Mouse (Mus musculus) heart, postnatal 0 days (tissue): ENCODE measurements around the gene Slc26a10. TPM values are rescaled to one million over a fixed set of nuclear protein-coding genes. Genes with fewer than 3 reads are reported as not detected.

Experiments
- ATAC-seq: fragments of 200-750 bp; cut with Nextera tagmentation; 2 replicates; pipeline ENCODE4 v1.8.0; 2017; ENCODE audit warnings: low read depth, moderate number of reproducible peaks, moderate library complexity; ENCODE audit not compliant: insufficient read depth
- DNase-seq: peaks from one replicate; pipeline ENCODE4 v3.0.0-alpha.2; 2016; ENCODE audit warnings: low spot score
- H3K27ac ChIP-seq: fragments of 300-500 bp; sonication (generic); 2 replicates; pipeline ENCODE4 v1.5.1; 2014; ENCODE audit warnings: low read depth, mild to moderate bottlenecking
- H3K27me3 ChIP-seq: fragments of 300-500 bp; sonication (generic); 2 replicates; pipeline ENCODE4 v1.6.1; 2014; ENCODE audit warnings: low read length, mixed read lengths; ENCODE audit not compliant: control insufficient read depth, insufficient read depth
- H3K36me3 ChIP-seq: fragments of 300-500 bp; sonication (generic); replicated peaks from 2 replicates; pipeline ENCODE4 v1.6.1; 2014; ENCODE audit warnings: low read length, mixed read lengths; ENCODE audit not compliant: control insufficient read depth, insufficient read depth
- H3K4me1 ChIP-seq: fragments of 300-500 bp; sonication (generic); 2 replicates; pipeline ENCODE4 v1.6.1; 2014; ENCODE audit warnings: antibody characterized with exemption; ENCODE audit not compliant: control insufficient read depth, insufficient read depth
- H3K4me2 ChIP-seq: fragments of 300-500 bp; sonication (generic); 2 replicates; pipeline ENCODE4 v1.6.1; 2014; ENCODE audit warnings: low read depth, mild to moderate bottlenecking, low read length, moderate library complexity
- H3K4me3 ChIP-seq: fragments of 300-500 bp; sonication (generic); 2 replicates; pipeline ENCODE4 v1.5.1; 2014; ENCODE audit warnings: low read depth, low read length
- H3K9ac ChIP-seq: fragments of 300-500 bp; sonication (generic); replicated peaks from 2 replicates; pipeline ENCODE4 v1.6.1; 2014; ENCODE audit warnings: low read depth, low read length, mixed read lengths
- H3K9me3 ChIP-seq: fragments of 300-500 bp; sonication (generic); replicated peaks from 2 replicates; pipeline ENCODE4 v1.6.1; 2016; ENCODE audit warnings: low read length; ENCODE audit not compliant: control insufficient read depth
- CTCF ChIP-seq: IDR thresholded peaks from 2 replicates; pipeline ENCODE4 v1.5.1; 2016; ENCODE audit warnings: antibody characterized with exemption, control low read depth, low read depth
- EP300 ChIP-seq: IDR thresholded peaks from 2 replicates; pipeline ENCODE4 v1.6.1; 2016; ENCODE audit warnings: antibody characterized with exemption, low read depth
- WGBS: fragments of 180-500 bp; shearing (Covaris S2); extraction: QIAGEN DNeasy Blood & Tissue Kit; methylation state at CpG from one replicate; pipeline ENCODE4 v1.1.7; 2014; 5-methylcytosine and 5-hydroxymethylcytosine counted together
- polyA plus RNA-seq: library from polyadenylated mRNA; unstranded; fragments of >200 nt; fragmentation: Nextera tagmentation; extraction: Ambion mirVana; gene quantifications from 2 replicates; pipeline ENCODE4 v1.2.1, GENCODE M21; 2015
- total RNA-seq: library from RNA; depleted of rRNA; stranded (reverse); fragments of >200 nt; gene quantifications from 2 replicates; pipeline ENCODE4 v1.2.3, GENCODE M21; 2014; ENCODE audit warnings: low replicate concordance; rRNA removed

The Slc26a10 gene
- total RNA-seq (51.0 and 61.2 TPM in 2 replicates), polyA plus RNA-seq (22.8 and 23.3 TPM in 2 replicates)

GRCm38 (mm10) chr10:127179871-127180694, at the start of gene Slc26a10:
Slc26a10 (minus strand) TSS chr10:127180645.
- Histone ChIP-seq H3K9ac (0 out of 2 replicates have a peak within 1 kb of the TSS, but pooled peaks have one; percentile 4), H3K36me3 (0 out of 2 replicates have a peak, but pooled peaks cover 2% of the 10 kb centered on the region), H3K27ac (peak within 1 kb of the TSS; percentile 58), H3K9me3 (no peaks in the 10 kb centered on the region), H3K27me3 (peaks cover 79% of the 10 kb centered on the region), H3K4me3 (peak within 1 kb of the TSS; percentile 36), H3K4me2 (peak within 1 kb of the TSS; percentile 65), H3K4me1 (peaks cover 8% of the 10 kb centered on the region)
- TF ChIP-seq EP300: no peak
- TF ChIP-seq CTCF: no peak
- DNase-seq (no peak), ATAC-seq (peak; percentile 39)
- WGBS: 3% methylated on average over 33 of the region's 34 CpGs

- TF ChIP-seq CTCF (peak; percentile 72), EP300 (no peak)
- Histone ChIP-seq H3K4me1 (no peaks in the 10 kb centered on the region), H3K4me2 (no peak overlapping the region), H3K9me3 (no peaks in the 10 kb centered on the region), H3K36me3 (no peaks in the 10 kb centered on the region), H3K9ac (no peak overlapping the region), H3K27me3 (peaks cover 22% of the 10 kb centered on the region), H3K4me3 (no peak overlapping the region), H3K27ac (no peak overlapping the region)
- ATAC-seq: 0 out of 2 replicates have a peak, but pooled peaks have one; percentile 45
- DNase-seq: peak; percentile 54
- WGBS: 18% methylated on average over 4 of the region's 4 CpGs
Measured at GRCm38 (mm10) chr10:127228897-127229296, 48.5 kb upstream of the Slc26a10 start.

DNA sequence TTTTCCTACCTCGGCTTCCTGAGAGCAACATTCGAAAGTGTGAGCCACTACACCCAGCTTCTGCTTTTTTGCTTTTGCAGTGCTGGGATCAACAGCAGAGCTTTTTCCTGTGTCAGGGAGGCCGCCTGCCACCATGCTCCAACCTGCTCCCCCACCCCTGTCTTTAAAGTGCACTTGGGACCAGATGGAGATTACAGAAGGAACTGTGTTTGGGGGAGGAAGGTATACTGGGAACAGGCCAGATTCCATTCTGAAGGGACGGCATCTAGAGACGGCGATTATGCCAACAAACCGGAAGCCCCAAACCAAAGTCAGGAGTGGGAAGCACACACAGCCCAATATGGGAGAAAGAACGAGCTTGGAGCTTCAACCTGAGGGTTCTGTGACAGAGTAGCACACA, 46.7 kb upstream of the Slc26a10 start:
- ATAC-seq (no peak), DNase-seq (no peak)
- Histone ChIP-seq H3K36me3 (no peaks in the 10 kb centered on the region), H3K9me3 (no peaks in the 10 kb centered on the region), H3K27me3 (peaks cover 22% of the 10 kb centered on the region), H3K9ac (no peak overlapping the region), H3K27ac (no peak overlapping the region), H3K4me3 (no peak overlapping the region), H3K4me2 (no peak overlapping the region), H3K4me1 (no peaks in the 10 kb centered on the region)
- TF ChIP-seq EP300 (no peak), CTCF (no peak)
- WGBS: 77% methylated on average over 8 of the region's 8 CpGs

GRCm38 (mm10) chr10:127226318-127226895, 46.0 kb upstream of the Slc26a10 start:
- DNase-seq: no peak
- H3K36me3 ChIP-seq: no peaks in the 10 kb centered on the region
- no peaks in the 10 kb centered on the region for H3K9me3 ChIP-seq
- peaks cover 22% of the 10 kb centered on the region for H3K27me3 ChIP-seq
- no peak overlapping the region for H3K4me2 ChIP-seq
- WGBS: 53% methylated on average over 8 of the region's 8 CpGs
- H3K27ac ChIP-seq: no peak overlapping the region
- no peak for ATAC-seq
- H3K4me1 ChIP-seq: no peaks in the 10 kb centered on the region
- H3K4me3 ChIP-seq: no peak overlapping the region
- H3K9ac ChIP-seq: no peak overlapping the region
- TF ChIP-seq EP300 (no peak), CTCF (peak; percentile 45)

DNA sequence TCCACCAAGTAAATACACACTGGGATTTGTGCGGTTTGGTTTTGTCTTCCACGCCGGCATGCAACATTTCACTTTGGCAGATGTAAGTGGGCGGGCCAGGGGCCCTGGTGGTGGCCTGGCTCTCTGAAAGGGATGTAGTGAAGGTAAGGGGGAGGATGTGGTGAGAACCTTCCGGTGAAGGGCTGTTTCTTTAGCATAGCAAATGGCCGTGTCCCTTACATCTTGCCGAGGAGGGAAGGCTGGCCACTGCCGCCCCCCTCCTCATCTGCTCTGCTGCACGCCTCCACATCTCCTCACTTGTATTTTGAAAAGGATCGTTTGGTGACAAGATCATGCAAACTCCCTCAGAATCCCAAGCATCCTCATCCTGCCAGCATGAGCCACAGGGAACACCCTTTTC, 45.3 kb upstream of the Slc26a10 start:
- H3K36me3 ChIP-seq: no peaks in the 10 kb centered on the region
- no peak overlapping the region for H3K4me3 ChIP-seq
- no peaks in the 10 kb centered on the region for H3K4me1 ChIP-seq
- H3K27ac ChIP-seq: no peak overlapping the region
- no peak overlapping the region for H3K4me2 ChIP-seq
- no peak overlapping the region for H3K9ac ChIP-seq
- DNase-seq: no peak
- H3K9me3 ChIP-seq: no peaks in the 10 kb centered on the region
- no peak for ATAC-seq
- WGBS: 30% methylated on average over 10 of the region's 10 CpGs
- TF ChIP-seq CTCF (no peak), EP300 (no peak)
- H3K27me3 ChIP-seq: peaks cover 22% of the 10 kb centered on the region
